Mouse (Mus musculus): Measurements from ENCODE around the gene Prps2. TPM values are rescaled to one million over a fixed set of nuclear protein-coding genes. Genes with fewer than 3 reads are reported as not detected.
"Not testable (repeated sequence)": the region's sequence is repeated elsewhere in the genome, so short reads cannot be mapped to it uniquely, and the experiment has no call there.

Gene Prps2
- total RNA-seq, 2 experiments from 2014 or later, result 24.1 to 27.4 TPM

DNA sequence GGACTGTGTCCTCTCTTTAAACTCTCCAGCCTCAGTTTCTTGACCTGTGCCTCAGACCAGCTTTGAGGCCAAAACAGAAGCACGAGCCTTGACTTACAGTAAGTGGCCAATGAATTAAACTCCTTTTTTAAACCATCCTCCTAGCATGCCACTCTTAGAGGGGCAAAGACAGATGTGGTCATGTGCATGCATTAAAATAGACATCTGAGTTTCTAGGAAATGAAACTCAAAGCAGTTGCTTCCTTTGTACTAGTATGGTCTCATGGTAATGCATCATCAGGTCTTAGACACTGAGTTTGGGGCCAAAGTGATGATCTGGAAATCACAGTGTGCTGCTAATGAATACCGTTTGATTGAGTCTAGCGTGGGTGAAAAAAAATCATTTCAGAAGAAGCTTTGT lies 54.0 kb downstream of the Prps2 start:
- no peak for DNase-seq (ENCODE audit: low spot score in 2 of 2)

DNA sequence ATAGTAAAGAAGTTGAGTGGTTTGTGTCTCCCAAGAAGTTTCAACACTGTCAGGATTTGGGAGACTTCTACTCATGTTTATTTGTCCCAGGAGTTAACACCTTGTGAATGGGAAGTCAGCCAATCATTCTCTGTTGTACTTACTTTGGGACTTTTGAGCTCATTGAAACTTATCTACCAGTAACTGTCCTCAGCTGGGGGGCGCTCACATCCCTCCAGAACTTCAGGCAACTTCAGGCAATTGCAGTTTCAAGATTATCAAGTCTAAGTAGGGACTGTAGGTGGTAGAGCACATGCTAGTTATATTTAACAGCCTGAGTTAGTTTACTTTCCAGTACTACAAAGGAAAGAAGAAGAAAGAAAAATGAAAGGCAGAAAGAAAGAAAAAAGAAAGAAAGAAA lies 58.8 kb downstream of the Prps2 start:
- no peak for DNase-seq (ENCODE audit: low spot score in 2 of 2)

DNA sequence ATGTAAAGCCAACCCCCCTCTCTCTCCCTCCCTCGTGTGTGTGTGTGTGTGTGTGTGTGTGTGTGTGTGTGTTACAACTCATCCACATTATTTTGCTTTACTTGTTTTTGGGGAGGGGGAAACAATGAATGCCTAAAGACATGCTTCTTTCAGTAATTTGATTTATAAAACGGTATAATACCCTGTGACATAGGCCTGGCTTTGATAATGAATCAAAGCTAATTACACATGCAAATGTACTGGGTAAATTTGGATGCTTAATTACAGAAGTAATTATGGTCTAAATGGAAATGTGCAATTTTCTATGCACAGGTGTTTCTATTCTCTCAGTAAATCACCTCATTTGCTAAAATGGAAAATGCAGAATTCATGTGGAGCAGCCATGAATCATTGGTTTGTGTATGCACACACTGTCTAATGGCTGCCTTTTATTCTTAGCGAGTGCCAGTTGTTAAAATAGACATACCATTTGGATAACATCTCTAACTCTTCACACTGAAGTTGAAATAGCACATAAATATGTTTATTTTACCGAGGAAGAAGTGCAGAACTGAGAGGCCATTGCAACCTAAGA lies 61.2 kb downstream of the Prps2 start:
- no peak for DNase-seq (ENCODE audit: low spot score in 2 of 2)

DNA sequence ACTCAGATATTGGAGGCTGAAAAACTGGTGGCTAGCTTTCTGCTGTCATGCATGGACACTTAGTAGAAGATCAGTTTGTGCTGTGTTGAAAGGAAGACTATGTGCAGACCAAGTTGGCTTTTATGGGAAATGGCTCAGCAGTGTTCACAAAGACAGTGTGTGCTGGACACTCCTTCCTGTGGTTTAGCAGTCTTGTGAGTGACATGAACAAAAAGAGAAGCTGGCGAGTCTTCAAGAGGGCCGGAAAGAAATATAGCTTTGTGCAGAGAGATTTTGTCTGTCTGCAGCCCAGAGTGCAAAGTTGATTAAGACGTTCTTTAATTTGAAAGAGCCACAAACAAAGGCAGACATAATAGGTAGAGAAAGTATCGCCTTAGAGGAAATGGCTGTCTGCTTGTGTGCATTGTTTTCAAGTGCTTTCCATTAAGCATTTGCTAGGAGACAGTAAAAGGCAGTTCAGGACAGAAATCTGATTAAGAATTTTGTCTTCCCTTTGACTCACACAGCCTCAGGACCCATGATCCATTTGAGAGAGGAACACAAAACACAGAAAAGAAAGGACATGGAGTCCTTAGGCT lies 63.6 kb downstream of the Prps2 start:
- DNase-seq (ENCODE audit: low spot score in 2 of 2), result no peak

DNA sequence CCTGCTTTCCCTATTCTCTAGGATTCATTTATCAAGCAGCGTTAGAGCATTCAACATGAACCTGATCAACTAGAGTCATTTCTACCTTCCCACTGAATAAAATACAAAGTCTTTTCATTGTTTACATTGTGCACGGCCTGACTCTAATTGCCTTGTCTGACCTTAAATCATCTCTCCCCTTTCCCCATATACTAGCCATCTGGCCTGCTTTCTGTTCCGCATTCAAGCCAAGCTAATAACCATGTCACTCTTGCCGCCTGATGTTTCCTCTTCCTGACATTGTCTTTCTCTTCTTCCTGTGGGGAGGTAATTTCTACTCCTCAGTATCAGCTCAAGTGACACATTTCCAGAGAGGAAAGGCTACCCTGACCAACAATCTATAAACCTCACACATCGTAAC lies 66.8 kb downstream of the Prps2 start:
- no peak for DNase-seq (ENCODE audit: low spot score in 2 of 2)

DNA sequence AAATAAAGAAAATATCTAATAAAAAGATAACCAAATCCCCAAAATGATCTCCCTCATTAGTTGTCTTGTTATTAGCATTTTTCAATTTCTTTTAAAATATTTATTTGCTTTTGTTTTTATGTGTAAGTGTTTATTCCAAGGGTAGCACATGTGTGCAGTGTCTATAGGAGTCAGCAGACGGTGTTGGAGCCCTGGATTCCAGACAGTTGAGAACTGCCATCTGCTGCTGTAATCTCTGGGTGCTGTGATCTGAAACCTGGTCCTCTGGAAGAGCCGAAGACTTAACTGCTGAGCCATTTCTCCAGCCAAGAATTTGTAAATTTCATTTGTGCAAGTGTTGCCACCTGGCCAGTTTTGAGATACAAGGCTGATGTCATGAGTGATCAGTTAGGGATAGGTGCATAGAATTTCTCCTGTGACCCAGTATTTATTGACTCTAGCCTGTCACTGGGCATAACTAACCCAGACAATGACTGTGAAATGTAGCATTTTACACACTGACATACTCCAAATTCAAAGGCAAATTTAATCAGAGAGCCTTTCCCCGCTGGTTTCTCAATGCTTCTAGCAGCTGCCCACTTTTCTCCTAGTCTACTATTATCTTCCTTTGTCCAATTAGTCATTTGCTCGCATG lies 67.3 kb downstream of the Prps2 start:
- DNase-seq (ENCODE audit: low spot score in 2 of 2), result no peak

DNA sequence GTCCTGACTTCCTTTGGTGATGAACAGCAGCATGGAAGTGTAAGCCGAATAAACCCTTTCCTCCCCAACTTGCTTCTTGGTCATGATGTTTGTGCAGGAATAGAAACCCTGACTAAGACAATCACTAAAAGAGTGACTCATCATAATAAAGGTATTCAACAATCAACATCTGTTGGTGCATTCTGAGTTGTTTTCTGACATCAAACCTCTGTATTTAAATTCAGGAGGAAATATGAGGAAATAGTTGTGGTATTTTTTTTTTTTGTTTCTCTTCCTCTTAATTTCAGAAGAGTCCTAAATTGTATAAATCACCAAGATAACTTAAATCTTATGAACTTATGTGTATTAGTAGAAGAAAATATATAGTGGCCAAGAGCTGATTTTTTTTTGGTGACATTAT lies 80.5 kb downstream of the Prps2 start:
- not testable (repeated sequence) for DNase-seq (ENCODE audit: low spot score in 2 of 2)

Other genes starting within 250 kb of the Prps2 start
- 100 to 1,000 TPM; 959 to 978 TPM for gene Tmsb4x, start 173.4 kb downstream of the Prps2 start, total RNA-seq (2021)
- gene Tlr8, start 118.4 kb downstream of the Prps2 start, total RNA-seq (2021), result under 1 TPM; 0.21 to 0.54 TPM
- 1 to 10 TPM; 2.3 to 4.4 TPM for gene Tlr7, start 52.2 kb downstream of the Prps2 start, total RNA-seq (2021)